Mouse (Mus musculus) heart, embryonic 14.5 days (tissue): Measurements from ENCODE around the gene Ap1s2. TPM values are rescaled to one million over a fixed set of nuclear protein-coding genes. Genes with fewer than 3 reads are reported as not detected.
A peak's percentile ranks its signal among the peaks of the same experiment; 100 is the strongest.

ENCODE experiments used
- ATAC-seq: fragments of 200-750 bp; cut with Nextera tagmentation; 2 replicates; pipeline ENCODE4 v1.8.0; 2017; ENCODE audit warnings: low read depth, moderate TSS enrichment; ENCODE audit not compliant: insufficient number of reproducible peaks, insufficient read depth, low FRiP score
- H3K27ac ChIP-seq, 2 experiments: fragments of 200-500 bp in 1 of 2; fragments of 300-500 bp in 1 of 2; sonication (generic) in 1 of 2; replicated peaks in 1 of 2; 2 replicates each; pipeline ENCODE4 v1.5.1; 2012 to 2014; ENCODE audit warnings: low read depth in 2 of 2, low read length in 2 of 2, control low read depth in 1 of 2, mild to moderate bottlenecking in 1 of 2, mixed read lengths in 1 of 2; ENCODE audit not compliant: control insufficient read depth in 1 of 2, insufficient read depth in 1 of 2
- H3K27me3 ChIP-seq: fragments of 300-500 bp; sonication (generic); 2 replicates; pipeline ENCODE4 v1.6.1; 2014; ENCODE audit warnings: mild to moderate bottlenecking, low read length, control low read depth; ENCODE audit not compliant: control insufficient read depth, insufficient read depth
- H3K36me3 ChIP-seq: fragments of 300-500 bp; sonication (generic); 2 replicates; pipeline ENCODE4 v1.6.1; 2014; ENCODE audit warnings: mild to moderate bottlenecking, control low read depth, low read length, mixed read lengths; ENCODE audit not compliant: control insufficient read depth, insufficient read depth
- H3K4me1 ChIP-seq, 2 experiments: fragments of 200-500 bp in 1 of 2; fragments of 300-500 bp in 1 of 2; sonication (generic) in 1 of 2; 2 replicates each; pipeline ENCODE4 v1.6.1; 2012 to 2014; ENCODE audit warnings: low read length in 2 of 2, control low read depth in 1 of 2, mixed read lengths in 1 of 2; ENCODE audit not compliant: control insufficient read depth in 2 of 2, insufficient read depth in 2 of 2
- H3K4me2 ChIP-seq: fragments of 300-500 bp; sonication (generic); 2 replicates; pipeline ENCODE4 v1.6.1; 2014; ENCODE audit warnings: mild to moderate bottlenecking, low read length
- H3K4me3 ChIP-seq, 2 experiments: fragments of 200-500 bp in 1 of 2; fragments of 300-500 bp in 1 of 2; sonication (generic) in 1 of 2; 2 replicates each; pipeline ENCODE4 v1.5.1; 2012 to 2014; ENCODE audit warnings: low read length in 2 of 2, mild to moderate bottlenecking in 2 of 2, control low read depth in 1 of 2, low read depth in 1 of 2, moderate library complexity in 1 of 2; ENCODE audit not compliant: control insufficient read depth in 1 of 2, insufficient read depth in 1 of 2
- H3K9ac ChIP-seq: fragments of 300-500 bp; sonication (generic); 2 replicates; pipeline ENCODE4 v1.6.1; 2014; ENCODE audit warnings: mild to moderate bottlenecking, low read length
- H3K9me3 ChIP-seq: fragments of 300-500 bp; sonication (generic); 2 replicates; pipeline ENCODE4 v1.6.1; 2016; ENCODE audit warnings: low read length, control low read depth; ENCODE audit not compliant: control insufficient read depth
- WGBS: fragments of 180-500 bp; shearing (Covaris S2); extraction: QIAGEN DNeasy Blood & Tissue Kit; methylation state at CpG from one replicate; pipeline ENCODE4 v1.1.7; 2014; 5-methylcytosine and 5-hydroxymethylcytosine counted together
- polyA plus RNA-seq: library from polyadenylated mRNA; unstranded; fragments of >200 nt; fragmentation: Nextera tagmentation; extraction: Ambion mirVana; gene quantifications from 2 replicates; pipeline ENCODE4 v1.2.1, GENCODE M21; 2014

Ap1s2 gene
- polyA plus RNA-seq, 1 experiment from 2014 or later: 22.0 TPM

DNA sequence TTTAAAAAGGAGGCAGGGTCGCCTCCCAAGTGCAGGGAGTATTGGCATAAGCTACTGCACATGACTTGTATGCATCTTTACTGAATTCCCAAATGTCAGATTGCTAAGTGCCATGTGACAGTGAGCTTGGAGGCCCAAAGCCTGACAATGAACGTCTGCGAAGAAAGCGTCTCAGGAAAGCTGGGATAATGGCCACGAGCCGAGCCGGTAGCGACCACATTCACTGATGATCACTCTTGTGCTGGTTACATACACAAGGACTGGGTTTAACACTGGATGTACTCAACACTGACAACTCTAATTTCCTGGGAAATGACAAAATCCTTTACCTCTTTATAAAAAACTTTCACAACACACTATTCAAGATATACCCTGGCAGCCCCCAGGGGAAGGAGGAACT lies 25.9 kb downstream of the Ap1s2 start:
- Histone ChIP-seq H3K4me1 (no peaks in the 10 kb centered on the region), H3K27me3 (no peaks in the 10 kb centered on the region), H3K27ac (no peak overlapping the region), H3K9ac (no peak overlapping the region), H3K9me3 (no peaks in the 10 kb centered on the region), H3K4me2 (no peak overlapping the region), H3K4me3 (no peak overlapping the region), H3K36me3 (peaks cover 24% of the 10 kb centered on the region)
- WGBS: 76% methylated on average over 8 of the region's 8 CpGs
- ATAC-seq: no peak

DNA sequence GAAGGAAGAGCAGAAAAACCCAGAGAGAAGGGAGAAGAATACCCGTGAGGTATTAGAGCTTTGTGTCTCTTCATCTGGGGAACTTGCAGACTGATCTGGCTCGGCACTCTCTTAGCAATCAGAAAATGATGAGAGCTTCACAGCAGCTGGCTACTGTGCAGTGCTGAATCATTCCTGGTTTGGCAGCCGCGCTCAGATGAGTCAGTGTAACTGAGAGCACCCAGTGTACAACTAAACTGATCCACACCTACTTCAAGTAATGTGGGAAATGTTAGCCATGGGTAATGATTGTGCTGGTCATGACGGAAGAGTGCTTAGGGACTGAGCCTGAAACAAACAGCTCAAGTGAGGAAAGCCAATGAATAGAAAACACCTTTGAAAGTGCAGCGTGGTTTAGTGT lies 29.8 kb downstream of the Ap1s2 start:
- Histone ChIP-seq H3K9me3 (no peaks in the 10 kb centered on the region), H3K27me3 (no peaks in the 10 kb centered on the region), H3K4me2 (no peak overlapping the region), H3K4me3 (no peak overlapping the region), H3K27ac (no peak overlapping the region), H3K36me3 (peaks cover 49% of the 10 kb centered on the region), H3K9ac (no peak overlapping the region), H3K4me1 (no peaks in the 10 kb centered on the region)
- WGBS: 81% methylated on average over 6 of the region's 6 CpGs
- no peak for ATAC-seq

DNA sequence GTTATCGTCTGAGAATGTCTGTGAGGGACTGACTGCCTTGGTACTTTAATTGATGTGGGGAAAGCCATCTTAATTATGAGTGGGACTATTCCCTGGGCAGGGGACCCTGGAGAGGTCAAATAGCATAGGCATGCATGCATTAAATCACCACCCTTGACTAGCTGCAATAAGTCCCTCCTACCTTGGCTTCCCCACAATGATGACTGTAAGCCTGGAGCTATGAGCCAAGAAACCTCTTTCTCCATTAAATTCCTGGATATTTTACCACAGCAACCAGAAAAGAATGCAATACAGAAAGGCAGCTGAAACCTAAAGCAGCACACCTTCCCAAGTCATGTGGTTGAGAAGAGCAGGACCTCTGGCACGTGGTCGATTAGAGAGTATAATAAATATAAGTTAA lies 35.6 kb downstream of the Ap1s2 start:
- Histone ChIP-seq H3K36me3 (peaks cover 72% of the 10 kb centered on the region), H3K4me2 (no peak overlapping the region), H3K4me3 (no peak overlapping the region), H3K27me3 (no peaks in the 10 kb centered on the region), H3K27ac (no peak overlapping the region), H3K4me1 (no peaks in the 10 kb centered on the region), H3K9me3 (no peaks in the 10 kb centered on the region), H3K9ac (no peak overlapping the region)
- WGBS: 80% methylated on average over 3 of the region's 3 CpGs
- ATAC-seq: no peak

DNA sequence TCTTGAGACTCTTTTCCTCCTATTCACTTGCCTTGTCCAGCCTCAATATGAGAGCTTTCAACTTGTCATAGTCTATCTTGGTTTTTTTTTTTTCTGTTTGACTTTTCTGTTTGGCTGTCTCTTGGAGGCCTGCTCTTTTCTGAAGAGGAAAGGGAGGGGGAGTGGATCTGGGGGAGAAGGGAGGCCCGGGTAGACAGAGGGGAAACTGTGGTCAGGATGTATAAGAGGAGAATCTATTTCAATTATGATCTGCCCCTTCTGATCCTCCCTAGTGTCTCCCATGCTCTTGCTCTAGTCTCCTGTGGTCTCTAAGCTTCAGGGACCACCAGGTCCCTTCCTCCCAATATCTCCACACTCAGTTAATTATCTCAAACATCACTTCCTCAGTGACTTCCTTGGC lies 42.8 kb downstream of the Ap1s2 start:
- Histone ChIP-seq H3K9me3 (no peaks in the 10 kb centered on the region), H3K4me3 (no peak overlapping the region), H3K4me1 (no peaks in the 10 kb centered on the region), H3K27me3 (no peaks in the 10 kb centered on the region), H3K4me2 (no peak overlapping the region), H3K9ac (no peak overlapping the region), H3K36me3 (peaks cover 93% of the 10 kb centered on the region), H3K27ac (no peak overlapping the region)
- 45% methylated on average over 1 of the region's 1 CpGs for WGBS
- no peak for ATAC-seq

DNA sequence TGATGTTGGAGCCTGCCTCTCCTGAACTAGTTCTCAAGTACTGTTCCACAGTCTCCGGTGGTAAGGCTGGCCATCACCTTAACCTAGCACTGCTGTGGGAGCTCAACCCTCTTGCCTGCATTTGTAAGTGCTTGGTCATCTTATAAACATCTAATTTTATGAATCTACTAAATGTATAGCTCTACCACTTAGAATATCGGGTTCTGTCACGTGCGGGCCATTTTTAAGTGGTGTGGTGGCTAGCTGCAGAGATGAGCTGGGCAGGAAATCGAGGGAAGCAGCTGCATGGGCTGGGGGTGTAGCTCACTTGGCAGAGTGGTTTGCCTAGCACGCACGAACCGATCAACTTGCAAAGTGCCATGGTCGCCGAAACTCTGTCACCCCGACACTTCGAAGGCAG lies 48.6 kb downstream of the Ap1s2 start:
- Histone ChIP-seq H3K36me3 (peaks cover 44% of the 10 kb centered on the region), H3K4me2 (peak overlapping the region; percentile 67), H3K4me1 (no peaks in the 10 kb centered on the region), H3K9ac (peak overlapping the region; percentile 87), H3K9me3 (no peaks in the 10 kb centered on the region), H3K4me3 (peak overlapping the region; percentile 66 to 99), H3K27ac (peak overlapping the region; percentile 76 to 97), H3K27me3 (no peaks in the 10 kb centered on the region)
- no peak for ATAC-seq
- WGBS: 30% methylated on average over 12 of the region's 12 CpGs

DNA sequence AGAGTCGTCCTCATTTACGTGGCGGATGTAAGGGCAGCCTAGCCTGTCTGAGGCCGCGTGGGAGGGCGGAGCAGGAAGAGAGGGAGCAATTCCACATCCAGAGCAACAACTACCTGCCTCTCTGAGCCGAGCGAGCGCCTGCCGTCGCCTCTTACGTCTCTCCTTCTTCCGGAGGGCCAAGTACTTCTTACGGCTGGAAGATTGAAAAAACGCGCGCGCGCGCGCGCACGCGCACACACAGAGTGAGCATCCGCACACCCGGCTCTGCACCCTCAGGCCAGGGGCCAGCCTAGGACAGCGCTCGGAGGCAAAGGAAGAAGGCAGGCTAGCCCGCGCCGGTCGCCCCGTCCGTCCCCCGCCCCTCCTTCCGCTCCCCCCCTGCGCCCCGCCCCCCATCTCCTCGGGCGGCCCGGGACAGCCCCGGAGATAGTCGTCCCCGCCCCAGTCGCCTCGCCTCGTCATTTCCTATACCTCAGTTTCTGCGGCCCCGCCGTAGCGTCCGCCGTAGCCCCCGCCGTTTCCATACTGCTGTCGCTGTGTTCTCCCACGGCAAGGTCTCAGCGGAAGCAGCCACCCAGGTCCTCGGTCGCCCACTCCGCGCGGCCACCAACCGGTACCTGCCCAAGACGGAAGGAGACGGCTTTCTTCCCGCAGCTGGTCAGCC lies 49.1 kb downstream of the Ap1s2 start:
- peak; percentile 89 for ATAC-seq
- Histone ChIP-seq H3K9me3 (no peaks in the 10 kb centered on the region), H3K4me1 (no peaks in the 10 kb centered on the region), H3K27me3 (no peaks in the 10 kb centered on the region), H3K27ac (peak overlapping the region; percentile 97 to 99), H3K4me3 (peak overlapping the region; percentile 66 to 99), H3K9ac (peak overlapping the region; percentile 87), H3K4me2 (peak overlapping the region; percentile 67), H3K36me3 (peaks cover 39% of the 10 kb centered on the region)
- 22% methylated on average over 55 of the region's 67 CpGs for WGBS

DNA sequence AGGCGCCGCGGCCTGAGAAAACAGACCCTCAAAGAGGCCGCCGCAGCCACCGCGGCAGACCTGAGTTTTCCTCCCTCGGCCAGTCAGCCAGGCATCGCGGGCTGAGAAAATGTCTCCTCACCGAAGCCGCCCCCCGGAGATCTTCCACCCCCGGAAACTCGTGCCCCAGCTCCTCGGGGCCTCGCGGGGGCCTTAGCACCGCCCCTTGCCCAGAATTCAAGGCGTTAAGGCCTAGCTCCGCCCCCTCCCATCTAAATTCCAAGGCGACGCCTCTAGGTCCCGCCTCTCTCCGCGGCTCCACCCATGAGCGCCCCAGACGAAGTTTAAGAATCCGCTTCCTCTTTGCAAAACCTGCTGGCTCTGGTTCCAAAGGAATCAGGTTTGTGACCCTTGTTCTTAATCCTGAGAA lies 49.7 kb downstream of the Ap1s2 start, which contains the start of gene Zrsr2:
Gene Zrsr2 (minus strand): TSS at position 195 of the 409 bp plus-strand sequence.
- peak; percentile 95 for ATAC-seq
- no peaks in the 10 kb centered on the region for H3K4me1 ChIP-seq
- 13% methylated on average over 29 of the region's 29 CpGs for WGBS

DNA sequence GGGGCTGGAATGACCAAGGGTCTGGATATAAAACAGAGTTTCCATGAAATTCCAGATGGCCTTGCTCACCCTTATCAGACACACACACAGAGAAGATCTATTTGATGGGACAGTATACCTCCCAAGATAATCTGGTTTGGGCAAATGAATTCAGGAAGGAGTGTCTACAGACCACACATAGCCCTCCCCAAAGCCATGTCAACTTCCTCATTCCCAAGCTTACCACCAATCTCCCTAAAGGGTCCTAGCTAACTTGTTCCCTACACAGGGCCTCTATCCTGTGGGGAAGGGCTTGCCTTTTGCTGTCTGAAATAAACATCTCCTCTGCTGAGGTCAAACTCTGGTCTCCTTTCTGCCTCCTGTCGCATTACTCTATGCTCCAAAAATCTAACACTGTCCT lies 72.3 kb downstream of the Ap1s2 start:
- WGBS: 89% methylated on average over 1 of the region's 1 CpGs

More for the DNA sequence above, 49.7 kb downstream of the Ap1s2 start, which contains the start of gene Zrsr2:
- no peaks in the 10 kb centered on the region for H3K9me3 ChIP-seq
- peak within 1 kb of the TSS; percentile 67 for H3K4me2 ChIP-seq
- H3K27ac ChIP-seq: peak within 1 kb of the TSS; percentile 97 to 99
- H3K9ac ChIP-seq: peak within 1 kb of the TSS; percentile 87
- H3K27me3 ChIP-seq: no peaks in the 10 kb centered on the region
- H3K36me3 ChIP-seq: peaks cover 33% of the 10 kb centered on the region
- H3K4me3 ChIP-seq: peak within 1 kb of the TSS; percentile 66 to 99

More for the DNA sequence above, 72.3 kb downstream of the Ap1s2 start:
- no peaks in the 10 kb centered on the region for H3K9me3 ChIP-seq
- no peak overlapping the region for H3K4me3 ChIP-seq
- no peaks in the 10 kb centered on the region for H3K36me3 ChIP-seq
- H3K27me3 ChIP-seq: no peaks in the 10 kb centered on the region
- no peak overlapping the region for H3K27ac ChIP-seq
- no peak overlapping the region for H3K4me2 ChIP-seq
- no peaks in the 10 kb centered on the region for H3K4me1 ChIP-seq
- no peak for ATAC-seq
- H3K9ac ChIP-seq: no peak overlapping the region
